Mouse (Mus musculus) urinary bladder, postnatal 25 days (tissue): Measurements from ENCODE around the gene Psmc3ip.

Experiments used
- DNase-seq: peaks from one replicate; pipeline ENCODE4 v3.0.0; 2022; ENCODE audit warnings: low spot score

Psmc3ip gene

GRCm38 (mm10) chr11:101051617-101052016, 43.6 kb downstream of the Psmc3ip start:
- DNase-seq: no peak

- DNase-seq: no peak
Observed at GRCm38 (mm10) chr11:101051051-101051493, 44.2 kb downstream of the Psmc3ip start.

DNA sequence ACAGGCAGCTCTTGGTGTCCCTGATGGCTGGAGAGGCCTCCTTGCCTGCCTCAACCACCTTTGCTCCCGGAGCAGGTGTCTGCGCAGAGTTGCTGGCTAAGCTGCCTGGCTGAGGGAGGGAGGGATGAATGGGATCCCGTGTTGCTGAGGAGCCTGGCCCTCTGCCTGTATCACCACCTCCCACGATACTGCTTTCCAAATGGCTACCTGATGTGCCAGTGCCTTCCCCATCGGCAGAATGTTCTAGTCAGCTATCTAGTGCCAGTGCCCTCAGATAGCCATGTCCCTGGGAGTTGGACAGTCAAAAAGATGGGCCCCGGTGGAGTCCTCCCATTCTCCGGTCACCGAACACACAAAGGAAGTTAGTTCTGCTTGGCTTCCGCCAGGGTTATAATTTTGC, 44.9 kb downstream of the Psmc3ip start:
- no peak for DNase-seq

DNA sequence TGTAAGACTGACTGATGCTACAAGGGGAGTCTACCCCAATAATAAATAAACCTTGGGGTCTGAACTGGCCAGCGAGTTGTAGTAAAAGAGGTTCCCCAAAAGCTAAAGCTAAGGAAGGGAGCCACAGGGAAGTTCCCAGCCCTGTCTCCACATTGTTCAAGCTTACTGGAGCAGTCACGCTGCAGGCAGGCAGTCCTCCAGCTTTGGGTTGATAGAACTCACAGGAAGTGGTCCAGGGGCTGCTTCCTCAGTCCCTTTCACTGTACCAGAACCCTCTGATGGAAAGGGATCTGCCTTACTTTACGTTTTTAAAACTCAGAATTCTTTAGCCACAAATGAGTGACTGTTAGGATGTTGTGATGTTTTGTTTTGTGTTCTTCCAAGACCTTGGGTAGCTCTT, 47.7 kb downstream of the Psmc3ip start:
- no peak for DNase-seq

DNA sequence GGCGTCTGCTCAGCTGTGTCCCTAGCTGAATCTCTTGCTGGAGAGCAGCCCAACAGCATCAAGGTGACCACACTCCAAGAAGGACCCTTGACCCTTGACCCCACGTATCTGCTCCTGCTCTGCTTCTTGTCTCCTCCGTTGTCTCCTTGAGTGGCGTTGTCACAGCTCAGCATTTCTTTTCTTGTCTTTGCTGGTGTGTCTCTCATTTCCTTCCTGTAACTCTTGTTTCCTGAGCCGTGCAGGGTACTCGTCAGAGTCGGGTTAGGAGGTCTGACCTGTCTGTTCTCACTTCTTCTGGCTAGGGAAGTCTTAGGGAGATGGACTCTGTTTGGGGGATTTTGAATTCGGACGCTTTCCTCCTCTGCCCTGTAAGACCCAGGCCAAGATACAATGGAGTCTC, 48.8 kb downstream of the Psmc3ip start:
- no peak for DNase-seq

GRCm38 (mm10) chr11:101045826-101046225, 49.4 kb downstream of the Psmc3ip start:
- no peak for DNase-seq
